Mouse (Mus musculus): ENCODE results near the gene Ccnyl1.

Ccnyl1 gene

GRCm38 (mm10) chr1:64701780-64702179 lies 11.5 kb downstream of the Ccnyl1 start:
- DNase-seq (ENCODE audit: low spot score in 2 of 2): no peak

DNA sequence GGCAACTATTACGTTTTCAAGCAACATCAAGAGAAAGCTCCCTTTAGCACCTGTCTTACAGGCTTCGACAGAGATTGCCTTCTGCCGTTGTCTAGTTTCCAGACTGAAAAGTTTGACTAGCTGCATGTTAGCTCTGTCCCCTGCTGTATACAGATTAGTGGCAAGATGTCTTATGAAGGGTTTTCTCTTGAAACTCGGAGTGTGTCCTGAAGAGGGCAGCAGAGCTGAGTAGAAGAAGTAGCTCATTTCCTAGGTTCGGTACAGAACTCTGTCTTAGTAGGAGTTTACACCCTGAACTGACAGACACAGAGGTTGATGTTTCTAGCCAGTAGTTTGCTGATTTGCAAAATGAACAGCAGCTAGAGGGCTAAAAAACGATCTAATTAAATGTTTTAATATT lies 15.0 kb downstream of the Ccnyl1 start:
- DNase-seq (ENCODE audit: low spot score in 2 of 2): peak; percentile 79 to 87

GRCm38 (mm10) chr1:64706610-64707009 lies 16.4 kb downstream of the Ccnyl1 start:
- DNase-seq (ENCODE audit: low spot score in 2 of 2): no peak

DNA sequence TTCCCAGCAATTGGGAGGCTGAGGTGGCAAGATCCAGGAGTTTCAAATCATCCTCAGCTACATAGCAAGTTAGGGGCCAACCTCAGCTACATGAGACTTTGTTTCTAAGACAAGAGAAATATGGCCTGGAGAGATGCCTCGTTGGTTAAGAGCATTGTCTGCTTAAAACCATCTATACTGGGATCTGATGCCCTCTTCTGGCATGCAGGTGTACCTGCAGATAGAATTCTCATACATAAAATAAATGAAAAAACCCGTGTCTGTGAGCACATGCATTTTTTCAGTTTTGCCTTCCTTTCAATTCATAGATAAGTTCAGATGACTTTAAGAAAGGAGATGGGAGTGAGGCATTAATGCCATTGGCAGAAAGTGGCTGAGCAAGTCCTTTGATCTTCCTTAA lies 19.6 kb downstream of the Ccnyl1 start:
- peak in 1 of 2 experiments; percentile 36 for DNase-seq (ENCODE audit: low spot score in 2 of 2)

- no peak for DNase-seq (ENCODE audit: low spot score in 2 of 2)
Measured at GRCm38 (mm10) chr1:64712006-64712760, 21.9 kb downstream of the Ccnyl1 start.

- DNase-seq (ENCODE audit: low spot score in 2 of 2): no peak
Measured at GRCm38 (mm10) chr1:64715458-64715857, 25.2 kb downstream of the Ccnyl1 start.

- DNase-seq (ENCODE audit: low spot score in 2 of 2): peak in 1 of 2 experiments; percentile 29
Measured at GRCm38 (mm10) chr1:64716589-64717304, 26.5 kb downstream of the Ccnyl1 start.

GRCm38 (mm10) chr1:64717504-64717903 lies 27.2 kb downstream of the Ccnyl1 start:
- peak; percentile 60 to 62 for DNase-seq (ENCODE audit: low spot score in 2 of 2)

- no peak for DNase-seq (ENCODE audit: low spot score in 2 of 2)
Measured at GRCm38 (mm10) chr1:64721034-64721587, 30.9 kb downstream of the Ccnyl1 start.

DNA sequence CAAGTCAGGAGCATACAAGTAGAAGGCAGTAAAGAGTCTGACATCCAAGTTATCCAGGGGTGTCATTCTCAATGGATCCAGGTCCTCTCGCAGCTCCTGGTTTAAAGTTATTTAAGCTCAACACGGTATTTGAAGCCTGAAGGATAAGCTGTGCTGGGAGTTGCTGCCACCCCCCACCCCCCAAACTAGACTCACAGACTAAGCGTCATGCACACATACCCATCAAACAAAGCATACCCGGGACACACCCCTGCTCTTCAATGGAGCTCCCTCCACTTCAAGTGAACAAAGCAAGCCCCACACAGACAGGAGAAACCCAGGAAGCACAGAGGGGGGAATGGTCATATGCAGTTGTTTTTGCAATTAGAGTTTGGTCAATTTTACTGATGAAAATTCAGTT lies 39.8 kb downstream of the Ccnyl1 start:
- DNase-seq (ENCODE audit: low spot score in 2 of 2): no peak

DNA sequence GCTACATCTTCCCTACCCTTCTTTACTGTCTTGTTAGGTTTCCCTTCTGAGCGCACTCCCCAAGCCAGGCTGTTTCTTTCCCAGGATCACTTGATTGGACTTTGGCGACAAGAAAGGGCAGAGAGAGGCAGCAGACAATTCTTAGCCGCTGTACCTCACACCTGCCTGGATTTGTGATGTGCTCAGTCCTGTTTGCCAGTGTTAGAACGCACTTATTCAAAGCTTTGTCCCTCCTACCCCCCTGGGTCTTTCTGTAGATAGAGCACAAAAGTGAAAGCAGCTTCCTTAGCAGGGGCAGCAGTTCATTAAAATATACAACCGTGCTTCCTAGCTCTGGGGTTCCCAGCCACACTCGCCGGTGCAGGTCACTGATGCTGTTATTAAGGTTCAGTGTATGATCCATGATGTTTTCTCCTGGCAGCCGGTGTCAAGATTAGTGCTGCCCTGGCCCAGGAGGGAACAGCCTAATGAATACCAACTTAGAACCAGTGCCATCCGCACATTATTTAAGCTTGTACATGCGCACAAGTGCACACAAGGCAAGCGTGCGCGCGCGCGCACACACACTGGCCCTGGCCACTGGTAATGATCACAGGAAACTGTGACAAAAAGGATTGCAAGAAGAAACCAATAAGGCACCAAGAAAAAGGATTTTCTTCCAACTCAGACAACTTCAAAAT lies 41.2 kb downstream of the Ccnyl1 start:
- DNase-seq (ENCODE audit: low spot score in 2 of 2): no peak

DNA sequence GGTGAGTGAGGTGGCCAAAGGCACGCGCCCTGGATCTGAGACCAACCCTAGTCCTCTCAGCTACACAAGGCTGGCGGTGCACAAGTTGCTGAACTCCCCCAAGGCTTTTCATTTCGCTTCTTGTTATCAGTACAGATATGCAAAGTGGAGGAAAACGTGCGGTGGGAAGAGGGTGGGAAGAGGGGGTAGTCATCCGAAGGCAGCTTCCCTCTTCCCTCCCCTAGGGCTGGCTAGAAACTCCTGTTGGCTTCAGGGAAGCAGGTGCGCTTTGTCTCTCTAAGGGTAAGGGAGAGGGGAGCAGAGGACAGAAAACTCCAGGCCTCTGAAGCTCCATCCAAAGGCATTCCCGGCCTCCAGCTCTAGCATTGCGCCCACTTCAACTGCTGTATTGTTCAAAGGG lies 41.9 kb downstream of the Ccnyl1 start:
- DNase-seq (ENCODE audit: low spot score in 2 of 2): no peak

- no peak for DNase-seq (ENCODE audit: low spot score in 2 of 2)
Measured at GRCm38 (mm10) chr1:64732637-64733200, 42.5 kb downstream of the Ccnyl1 start.

DNA sequence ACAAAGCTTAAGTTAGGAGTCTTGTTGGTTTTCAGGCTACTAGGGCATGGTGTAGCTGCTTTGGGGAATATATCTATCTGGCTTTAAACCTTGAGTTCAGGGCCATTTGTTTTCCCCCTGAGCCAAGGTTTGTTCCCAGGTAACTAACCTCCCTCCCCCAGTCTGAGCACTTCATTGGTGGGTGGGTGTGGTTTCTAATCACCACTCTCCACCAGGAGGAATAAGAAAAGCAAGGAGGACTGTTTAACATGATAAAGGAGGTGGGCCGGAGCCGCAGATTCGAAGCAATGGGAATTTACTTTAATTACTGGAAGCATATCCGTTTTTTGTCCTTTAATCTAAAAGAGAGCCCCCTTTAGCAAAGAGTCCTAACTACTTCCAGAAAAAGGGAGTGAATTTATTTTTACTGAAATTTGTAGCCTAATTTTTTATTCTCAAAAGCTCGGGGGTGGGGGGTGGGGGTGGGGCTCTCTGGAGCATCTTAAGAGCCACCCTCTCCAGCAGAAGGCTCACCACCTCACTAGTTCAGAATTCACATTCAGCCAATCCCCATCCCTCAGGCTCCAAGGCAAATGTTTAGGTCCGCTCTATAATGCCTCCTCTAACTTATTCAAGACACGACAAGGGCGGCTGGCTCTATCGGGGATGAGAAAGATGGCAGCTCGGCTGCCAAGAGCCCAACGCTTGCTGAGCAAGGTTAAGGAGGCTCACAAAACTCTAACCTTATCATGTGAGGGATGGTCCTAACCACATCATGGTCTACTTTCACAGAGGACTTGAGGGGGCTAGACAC lies 43.4 kb downstream of the Ccnyl1 start:
- DNase-seq (ENCODE audit: low spot score in 2 of 2): no peak

DNA sequence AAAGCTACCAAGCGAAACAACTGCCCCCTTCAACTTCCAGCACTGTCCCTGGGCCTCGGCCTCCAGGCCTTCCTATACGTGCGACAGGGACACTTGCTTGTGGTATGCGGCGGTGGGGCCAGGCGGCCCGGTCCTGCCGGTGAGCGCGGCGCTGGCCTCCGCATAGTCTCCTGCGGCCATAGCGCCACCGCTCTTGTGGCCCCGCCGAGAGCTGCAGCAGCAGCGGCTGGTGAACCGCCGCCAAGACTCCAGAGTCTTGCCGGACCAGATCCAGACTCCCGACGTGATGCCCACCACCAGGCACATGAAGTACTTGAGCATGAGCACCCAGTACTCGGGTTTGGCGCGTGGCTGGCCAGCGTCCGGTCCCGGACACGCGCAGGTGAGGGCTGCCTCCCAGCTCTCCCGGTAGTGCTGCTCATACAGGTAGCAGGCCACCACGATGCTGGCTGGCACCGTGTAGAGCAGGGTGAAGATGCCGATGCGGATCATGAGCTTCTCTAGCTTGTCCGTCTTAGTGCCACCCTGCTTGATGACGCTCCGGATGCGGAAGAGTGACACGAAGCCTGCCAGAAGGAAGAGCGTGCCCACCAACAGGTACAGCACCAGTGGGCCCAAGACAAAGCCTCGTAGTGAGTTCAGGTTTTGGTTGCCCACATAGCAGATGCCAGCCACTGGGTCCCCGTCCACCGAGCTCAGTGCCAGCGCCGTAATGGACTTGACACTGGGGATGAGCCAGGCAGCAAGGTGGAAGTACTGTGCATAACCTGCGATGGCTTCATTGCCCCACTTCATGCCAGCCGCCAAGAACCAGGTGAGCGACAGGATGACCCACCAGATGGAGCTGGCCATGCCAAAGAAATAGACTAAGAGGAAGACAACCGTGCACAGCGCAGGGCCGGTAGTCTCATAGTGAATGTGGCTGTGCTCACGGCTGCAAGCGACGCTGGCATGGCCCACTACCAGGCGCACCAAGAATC lies 44.8 kb downstream of the Ccnyl1 start:
- DNase-seq (ENCODE audit: low spot score in 2 of 2): peak; percentile 19 to 22

GRCm38 (mm10) chr1:64735781-64736680 lies 45.8 kb downstream of the Ccnyl1 start:
- peak in 1 of 2 experiments; percentile 15 for DNase-seq (ENCODE audit: low spot score in 2 of 2)

- no peak for DNase-seq (ENCODE audit: low spot score in 2 of 2)
Measured at GRCm38 (mm10) chr1:64736681-64737501, 46.6 kb downstream of the Ccnyl1 start.

Measured in right cerebral cortex, adult 2 months (tissue).